Mouse (Mus musculus): ENCODE measurements around the gene Soga1. TPM values are rescaled to one million over a fixed set of nuclear protein-coding genes. Genes with fewer than 3 reads are reported as not detected.

Gene Soga1
- total RNA-seq, 2 experiments from 2014 or later = 2.7 to 3.9 TPM

DNA sequence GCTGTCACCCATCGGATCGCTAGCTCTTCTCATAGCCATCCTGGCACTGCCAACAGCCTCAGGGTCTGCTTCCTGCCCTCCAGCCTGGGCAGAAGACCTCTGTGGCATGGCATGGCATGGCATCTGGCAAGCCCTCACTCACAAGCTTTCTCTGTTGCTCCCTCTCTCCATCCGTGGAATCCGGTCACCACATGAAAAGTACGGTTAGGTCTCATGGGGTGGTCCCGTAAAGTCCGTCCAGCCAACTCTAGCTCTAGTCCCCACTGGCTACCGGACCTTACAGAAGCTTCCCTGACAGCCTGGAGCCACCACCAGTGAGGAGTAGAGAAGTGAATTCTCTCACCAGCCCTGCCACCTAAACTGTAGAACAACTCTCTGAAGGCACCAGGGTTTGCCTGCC lies 2.3 kb upstream of the Soga1 start:
- no peak for DNase-seq (ENCODE audit: low spot score)

DNA sequence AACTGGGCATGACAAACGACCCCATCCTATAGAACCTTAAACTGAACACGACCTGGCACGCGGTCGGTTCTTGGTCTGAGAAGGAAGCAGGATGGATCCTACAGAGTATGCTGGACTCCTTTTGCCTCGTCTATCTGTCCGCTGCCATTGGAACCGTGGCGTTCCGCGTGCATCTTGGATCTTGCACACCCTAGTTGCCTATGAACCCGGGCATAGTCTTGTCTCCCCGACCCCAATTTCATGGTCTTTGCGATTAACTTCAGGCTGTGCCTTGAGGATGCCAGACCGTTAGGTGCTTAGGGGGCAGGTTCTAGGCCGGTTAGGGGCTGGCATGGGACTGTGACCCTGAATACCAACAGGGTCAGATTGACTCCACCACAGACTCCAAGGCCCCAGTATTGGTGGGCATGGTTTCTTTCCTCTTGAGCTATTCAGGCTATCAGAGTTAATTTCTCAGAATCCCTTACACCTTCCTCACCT lies 687 bp upstream of the Soga1 start:
- no peak for DNase-seq (ENCODE audit: low spot score)

GRCm38 (mm10) chr2:157078059-157078792 lies 828 bp downstream of the Soga1 start:
- DNase-seq (ENCODE audit: low spot score) = no peak

- peak; percentile 90 for DNase-seq (ENCODE audit: low spot score)
Observed at GRCm38 (mm10) chr2:157077641-157078058, 1.4 kb downstream of the Soga1 start.

- DNase-seq (ENCODE audit: low spot score) = no peak
Observed at GRCm38 (mm10) chr2:157077160-157077559, 1.9 kb downstream of the Soga1 start.

DNA sequence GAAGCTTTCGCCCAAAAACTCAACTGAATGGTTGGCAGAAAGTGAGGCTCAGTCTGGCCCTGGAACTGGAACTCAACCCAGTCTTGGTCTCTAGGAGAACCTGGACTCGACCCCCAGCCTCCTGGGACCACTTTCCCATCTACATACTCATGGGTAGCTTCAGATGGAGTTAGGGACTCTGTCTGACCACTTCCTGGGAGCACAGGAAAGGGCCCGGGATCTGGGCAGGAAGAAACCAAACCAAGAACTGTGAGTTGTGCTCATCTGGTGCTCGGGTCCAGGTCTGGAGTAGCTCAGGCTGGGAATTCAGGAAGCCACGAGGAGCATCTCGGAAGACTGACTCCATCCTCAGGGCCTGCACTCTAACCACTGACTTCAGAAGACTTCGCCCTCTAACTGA lies 2.5 kb downstream of the Soga1 start:
- DNase-seq (ENCODE audit: low spot score) = no peak

- DNase-seq (ENCODE audit: low spot score) = no peak
Observed at GRCm38 (mm10) chr2:157075685-157076084, 3.4 kb downstream of the Soga1 start.

- no peak for DNase-seq (ENCODE audit: low spot score)
Observed at GRCm38 (mm10) chr2:157075226-157075625, 3.8 kb downstream of the Soga1 start.

- DNase-seq (ENCODE audit: low spot score) = no peak
Observed at GRCm38 (mm10) chr2:157074772-157075171, 4.3 kb downstream of the Soga1 start.

DNA sequence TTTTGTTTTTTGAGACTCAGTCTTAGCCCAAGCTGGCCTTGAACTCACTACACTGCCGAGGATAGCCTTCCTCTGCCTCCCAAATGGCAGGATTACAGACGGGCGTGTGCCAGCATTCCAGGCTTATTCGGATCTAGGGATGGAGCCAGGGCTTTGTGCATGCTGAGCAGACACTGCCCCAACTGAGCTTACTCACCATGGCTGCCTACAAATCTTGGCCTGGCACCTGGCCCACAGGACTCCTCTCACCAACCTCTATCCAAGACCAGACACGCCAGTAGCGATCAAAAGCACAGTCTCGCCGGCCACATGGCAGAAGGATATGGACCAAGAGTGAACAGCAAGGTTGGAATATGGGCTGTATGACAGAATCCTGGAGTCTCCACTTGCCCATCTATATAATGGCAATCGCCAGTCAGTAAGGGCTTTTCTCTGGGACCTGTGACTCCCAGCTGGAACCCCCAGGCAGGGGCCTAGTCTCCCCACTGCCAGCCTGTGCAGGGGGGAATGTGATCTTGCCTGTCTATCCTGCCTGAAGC lies 4.8 kb downstream of the Soga1 start:
- no peak for DNase-seq (ENCODE audit: low spot score)

DNA sequence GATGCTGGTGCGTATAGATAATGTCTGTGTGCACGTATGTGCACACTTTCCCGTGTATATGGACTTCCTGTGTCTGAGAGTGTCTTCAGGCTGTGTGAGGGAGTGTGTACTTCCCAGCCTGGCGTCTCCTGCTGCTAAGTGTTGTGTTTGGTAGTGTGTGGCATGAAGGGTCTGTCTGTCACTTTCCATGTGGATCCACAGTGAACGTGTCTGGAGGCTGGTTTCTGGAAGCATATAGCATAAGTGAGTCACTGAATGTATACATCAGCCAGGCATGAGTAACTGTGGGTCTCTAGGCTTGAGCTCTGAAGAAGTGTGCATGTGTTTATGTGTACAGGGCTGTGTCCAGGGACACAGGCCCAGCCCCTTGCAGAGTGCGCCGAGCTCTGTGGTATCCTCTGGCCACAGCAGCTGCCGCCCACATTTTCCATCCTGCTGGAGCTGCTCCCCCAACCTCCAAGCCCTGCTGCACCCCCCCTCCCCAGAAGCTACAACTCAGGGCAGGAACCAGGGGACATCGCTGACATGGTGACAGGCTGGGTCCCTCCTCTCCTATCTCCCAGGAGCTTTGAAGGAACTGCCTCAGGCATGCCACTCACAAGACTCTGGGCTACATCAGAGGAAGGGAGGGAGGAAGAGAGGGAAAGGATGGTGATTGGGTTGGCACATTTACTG lies 5.5 kb downstream of the Soga1 start:
- no peak for DNase-seq (ENCODE audit: low spot score)

GRCm38 (mm10) chr2:157072316-157072990 lies 6.6 kb downstream of the Soga1 start:
- no peak for DNase-seq (ENCODE audit: low spot score)

- DNase-seq (ENCODE audit: low spot score) = peak; percentile 73
Observed at GRCm38 (mm10) chr2:157071556-157071955, 7.5 kb downstream of the Soga1 start.

DNA sequence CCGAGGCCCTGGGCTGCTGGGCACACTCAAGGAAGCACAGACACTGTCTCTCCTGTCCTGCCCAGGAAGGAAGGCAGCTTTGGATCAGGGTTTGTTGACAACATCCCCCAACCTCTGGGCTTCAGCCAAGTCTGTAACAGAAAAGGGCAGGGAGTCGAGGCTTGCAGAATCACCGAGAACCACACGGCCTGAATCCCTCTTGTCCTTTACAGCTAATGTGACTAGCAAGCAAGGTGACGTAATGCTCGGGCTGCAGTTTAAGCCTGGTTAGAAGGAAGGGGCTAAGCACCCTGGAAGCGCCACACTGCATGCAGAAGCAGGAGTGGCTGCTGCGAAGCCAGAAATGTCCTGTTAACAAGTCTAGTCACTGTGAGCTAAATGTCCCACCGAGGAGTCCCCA lies 8.7 kb downstream of the Soga1 start:
- no peak for DNase-seq (ENCODE audit: low spot score)

- no peak for DNase-seq (ENCODE audit: low spot score)
Observed at GRCm38 (mm10) chr2:157069755-157070315, 9.2 kb downstream of the Soga1 start.

DNA sequence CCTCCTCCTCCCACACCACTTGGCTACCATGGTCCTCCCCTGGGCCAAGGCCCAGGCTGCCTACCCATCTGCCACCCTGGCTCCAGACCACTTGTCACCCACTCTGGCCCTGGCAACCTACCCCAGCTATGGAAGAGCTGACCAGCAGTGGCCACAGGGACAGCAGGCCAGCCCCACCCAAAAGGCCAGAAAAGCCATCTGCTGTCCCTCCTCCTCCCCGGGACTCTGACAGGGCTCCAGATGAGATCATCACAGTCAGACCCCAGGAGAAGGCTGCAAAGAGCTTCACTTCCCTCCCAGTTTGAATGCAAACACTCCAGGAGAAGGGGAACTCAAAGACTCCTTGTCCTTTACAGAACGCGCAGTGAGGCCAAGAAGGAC lies 9.7 kb downstream of the Soga1 start:
- DNase-seq (ENCODE audit: low spot score) = no peak

- no peak for DNase-seq (ENCODE audit: low spot score)
Observed at GRCm38 (mm10) chr2:157068701-157069354, 10.2 kb downstream of the Soga1 start.

DNA sequence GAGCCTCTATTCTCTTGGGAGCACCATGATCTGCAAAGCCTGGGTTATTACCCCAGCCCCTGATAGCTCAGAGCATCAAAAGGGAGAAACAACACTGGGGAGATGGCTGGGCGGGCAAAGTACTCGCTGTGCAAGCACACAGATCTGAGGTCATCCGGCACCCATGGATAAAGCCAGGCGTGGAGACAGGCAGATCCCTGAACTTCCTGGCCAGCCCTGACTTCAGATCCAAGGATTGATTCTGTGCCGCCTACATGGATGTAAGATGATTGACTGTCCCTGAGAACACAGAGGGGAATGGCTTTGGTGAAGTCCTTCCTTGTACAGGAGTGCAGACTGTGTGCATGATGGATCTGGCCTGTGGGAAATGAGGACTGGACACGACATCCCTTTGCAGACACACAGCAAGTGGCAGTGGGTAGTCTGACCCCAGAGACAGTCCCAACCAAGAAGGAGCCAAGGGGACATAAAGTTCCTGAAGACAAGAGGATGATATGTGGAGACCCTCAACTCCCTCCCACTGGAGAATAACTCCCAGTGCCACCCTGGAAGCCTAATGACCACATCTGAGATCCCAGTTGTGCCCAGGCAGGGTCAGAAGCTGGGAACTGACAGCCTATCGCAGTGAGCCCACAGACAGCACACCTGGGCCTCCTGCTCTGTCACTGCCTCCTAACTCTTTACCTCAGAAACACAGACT lies 12.2 kb downstream of the Soga1 start:
- DNase-seq (ENCODE audit: low spot score) = no peak

DNA sequence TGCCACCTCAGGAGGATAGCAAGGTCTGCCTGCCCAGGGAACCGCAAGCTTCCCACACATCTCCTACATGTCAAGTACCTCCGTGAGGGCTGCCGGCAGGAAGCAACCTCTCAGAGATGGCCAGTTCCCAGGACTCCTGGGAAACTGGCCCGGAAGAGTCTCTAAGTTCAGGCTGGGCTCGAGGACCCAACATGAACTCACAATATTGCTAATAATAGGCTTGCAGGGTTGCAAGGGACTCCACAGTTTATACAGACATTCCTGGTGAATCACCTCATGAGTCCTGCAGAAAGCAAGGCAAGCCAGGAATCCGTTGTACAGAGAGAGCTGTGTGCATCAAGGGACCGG lies 13.2 kb downstream of the Soga1 start:
- no peak for DNase-seq (ENCODE audit: low spot score)

DNA sequence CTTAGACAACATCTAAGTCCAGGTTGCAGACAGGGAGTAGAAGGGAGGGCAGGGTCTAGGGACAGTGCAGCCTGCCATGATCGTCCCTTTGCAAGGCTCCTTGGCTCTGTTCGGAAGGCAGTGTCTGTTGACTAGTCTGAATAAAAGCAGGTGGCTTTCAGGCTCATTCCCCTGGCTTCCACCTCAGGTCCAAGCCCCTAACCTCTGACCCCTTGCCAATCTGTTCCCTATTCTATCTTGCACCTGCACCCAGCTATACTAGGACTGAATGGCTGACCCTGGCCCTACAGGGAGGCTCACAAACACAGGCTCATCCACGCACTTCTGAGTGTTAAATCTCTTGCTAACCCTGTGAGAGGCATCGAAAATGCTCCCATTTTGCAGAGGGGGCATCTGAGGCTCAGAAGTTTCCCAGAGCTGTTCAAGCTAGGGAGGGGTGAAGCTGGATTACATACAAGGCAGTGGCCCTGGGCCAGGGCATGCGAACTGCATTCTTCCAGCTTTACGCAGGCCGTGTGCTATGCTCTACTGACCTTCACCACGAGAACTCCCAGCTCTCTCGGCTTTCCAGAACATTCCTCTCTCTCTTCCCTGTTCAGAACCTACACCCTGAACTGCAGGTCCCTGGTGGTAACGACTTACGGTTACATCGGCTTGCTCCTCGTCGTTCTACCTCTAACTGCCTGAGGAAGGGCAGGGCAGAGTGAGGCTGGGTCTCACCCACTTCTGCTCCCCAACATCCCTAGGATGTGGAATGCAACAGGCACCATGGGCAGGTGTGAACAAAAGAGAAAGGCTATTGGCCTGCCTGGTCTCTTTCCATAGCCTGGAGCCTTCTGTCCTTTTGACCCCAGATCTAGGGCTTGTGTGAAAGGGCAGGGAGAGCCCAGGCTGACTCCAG lies 13.8 kb downstream of the Soga1 start:
- no peak for DNase-seq (ENCODE audit: low spot score)

Measured in gastrocnemius, adult 18-20 months (tissue).